Mouse (Mus musculus) forebrain, embryonic 11.5 days (tissue): ENCODE measurements around the gene Hdac7. TPM values are rescaled to one million over a fixed set of nuclear protein-coding genes. Genes with fewer than 3 reads are reported as not detected.

Source experiments
- ATAC-seq: fragments of 200-750 bp; cut with Nextera tagmentation; replicated peaks from 2 replicates; pipeline ENCODE4 v1.8.0; 2017; ENCODE audit warnings: moderate TSS enrichment; ENCODE audit not compliant: low FRiP score
- DNase-seq: peaks from one replicate; pipeline ENCODE4 v3.0.0-alpha.2; 2017; ENCODE audit warnings: low spot score
- H3K27ac ChIP-seq: fragments of 300-500 bp; sonication (generic); 2 replicates; pipeline ENCODE4 v1.5.1; 2014; ENCODE audit warnings: low read depth, low read length
- H3K27me3 ChIP-seq: fragments of 300-500 bp; sonication (generic); 2 replicates; pipeline ENCODE4 v1.6.1; 2014; ENCODE audit warnings: mild to moderate bottlenecking, low read length, mixed read lengths; ENCODE audit not compliant: control insufficient read depth, insufficient read depth
- H3K36me3 ChIP-seq: fragments of 300-500 bp; sonication (generic); 2 replicates; pipeline ENCODE4 v1.6.1; 2014; ENCODE audit warnings: mild to moderate bottlenecking, low read length, moderate library complexity, mixed read lengths; ENCODE audit not compliant: control insufficient read depth, insufficient read depth
- H3K4me1 ChIP-seq: fragments of 300-500 bp; sonication (generic); replicated peaks from 2 replicates; pipeline ENCODE4 v1.6.1; 2014; ENCODE audit warnings: low read length, mixed read lengths; ENCODE audit not compliant: control insufficient read depth, insufficient read depth
- H3K4me2 ChIP-seq: fragments of 300-500 bp; sonication (generic); 2 replicates; pipeline ENCODE4 v1.6.1; 2014; ENCODE audit warnings: low read depth, mild to moderate bottlenecking, low read length, moderate library complexity, mixed read lengths; ENCODE audit not compliant: severe bottlenecking
- H3K4me3 ChIP-seq: fragments of 300-500 bp; sonication (generic); 2 replicates; pipeline ENCODE4 v1.5.1; 2014; ENCODE audit warnings: low read depth, low read length
- H3K9ac ChIP-seq: fragments of 300-500 bp; sonication (generic); 2 replicates; pipeline ENCODE4 v1.6.1; 2014; ENCODE audit warnings: low read length
- H3K9me3 ChIP-seq: fragments of 300-500 bp; sonication (generic); 2 replicates; pipeline ENCODE4 v1.6.1; 2016; ENCODE audit warnings: low read length, mixed read lengths; ENCODE audit not compliant: control insufficient read depth
- WGBS: fragments of 180-500 bp; shearing (Covaris S2); extraction: QIAGEN DNeasy Blood & Tissue Kit; methylation state at CpG from one replicate; pipeline ENCODE4 v1.1.7; 2014; 5-methylcytosine and 5-hydroxymethylcytosine counted together
- polyA plus RNA-seq: library from polyadenylated mRNA; unstranded; fragments of >200 nt; fragmentation: Nextera tagmentation; extraction: Ambion mirVana; gene quantifications from 2 replicates; pipeline ENCODE4 v1.2.1, GENCODE M21; 2014

Hdac7 gene
- polyA plus RNA-seq, 1 experiment from 2014 or later, result 23.9 TPM

DNA sequence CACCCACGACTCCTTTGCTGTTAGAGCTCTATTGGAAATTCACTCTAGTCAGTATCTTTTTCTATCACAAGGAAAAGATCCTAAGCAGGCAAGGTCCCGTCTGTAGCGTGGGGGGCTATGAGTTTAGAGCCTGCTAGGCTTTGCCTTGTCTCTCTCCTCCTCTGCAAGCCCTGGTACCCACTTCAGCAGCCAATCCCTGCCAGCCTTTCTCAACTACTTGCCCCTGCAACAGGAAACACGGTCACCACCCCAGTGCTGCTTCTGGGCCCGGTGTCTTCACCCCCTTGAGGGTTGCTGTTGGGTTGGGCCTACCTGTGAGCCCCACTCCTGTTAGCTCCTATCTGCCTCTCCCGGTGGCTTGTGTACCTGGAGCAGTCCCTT, 22.3 kb downstream of the Hdac7 start:
- H3K27me3 ChIP-seq, result no peaks in the 10 kb centered on the region
- no peak overlapping the region for H3K27ac ChIP-seq
- H3K9ac ChIP-seq, result no peak overlapping the region
- no peak overlapping the region for H3K4me2 ChIP-seq
- no peaks in the 10 kb centered on the region for H3K36me3 ChIP-seq
- no peaks in the 10 kb centered on the region for H3K9me3 ChIP-seq
- peaks cover 17% of the 10 kb centered on the region; the same call in 1 of the 2 replicates for H3K4me1 ChIP-seq
- 78% methylated on average over 6 of the region's 6 CpGs for WGBS
- no peak overlapping the region for H3K4me3 ChIP-seq
- ATAC-seq (no peak), DNase-seq (no peak)

DNA sequence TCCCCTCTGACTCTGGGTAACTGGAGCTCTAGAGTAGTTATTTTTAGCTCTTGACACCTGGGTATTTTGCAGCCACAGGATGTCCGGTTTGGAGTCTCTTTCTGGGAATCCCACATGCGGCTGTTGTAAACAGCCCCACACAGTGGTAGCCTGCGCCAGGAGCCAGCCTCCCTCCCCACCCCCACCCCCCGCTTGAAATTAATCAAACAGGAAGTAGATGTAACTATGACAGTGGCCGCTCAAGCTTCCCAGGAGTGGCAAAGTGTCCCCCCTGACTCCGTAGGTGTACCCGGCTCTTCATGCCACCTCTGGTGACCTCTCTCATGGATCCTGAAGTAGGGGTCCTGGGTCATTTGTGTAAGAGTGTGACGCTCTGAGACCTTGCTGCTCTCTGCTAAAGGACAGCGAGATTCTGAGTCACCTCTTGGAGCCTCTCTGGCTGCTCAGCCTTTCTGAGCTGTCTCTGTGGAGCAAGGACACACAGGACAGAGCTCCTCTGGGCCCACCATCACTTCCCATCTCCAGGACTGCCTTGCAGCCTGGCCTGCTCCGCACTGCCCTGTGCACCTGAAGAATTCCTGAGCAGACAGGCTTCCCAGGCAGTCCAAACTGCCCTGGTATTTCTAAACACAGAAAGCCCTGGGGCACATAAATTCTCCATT, 22.9 kb downstream of the Hdac7 start:
- Histone ChIP-seq H3K9me3 (no peaks in the 10 kb centered on the region), H3K4me3 (no peak overlapping the region), H3K4me1 (peaks cover 17% of the 10 kb centered on the region; the same call in 1 of the 2 replicates), H3K36me3 (no peaks in the 10 kb centered on the region), H3K27me3 (no peaks in the 10 kb centered on the region), H3K27ac (no peak overlapping the region), H3K4me2 (no peak overlapping the region), H3K9ac (no peak overlapping the region)
- 66% methylated on average over 10 of the region's 10 CpGs for WGBS
- DNase-seq (no peak), ATAC-seq (no peak)

DNA sequence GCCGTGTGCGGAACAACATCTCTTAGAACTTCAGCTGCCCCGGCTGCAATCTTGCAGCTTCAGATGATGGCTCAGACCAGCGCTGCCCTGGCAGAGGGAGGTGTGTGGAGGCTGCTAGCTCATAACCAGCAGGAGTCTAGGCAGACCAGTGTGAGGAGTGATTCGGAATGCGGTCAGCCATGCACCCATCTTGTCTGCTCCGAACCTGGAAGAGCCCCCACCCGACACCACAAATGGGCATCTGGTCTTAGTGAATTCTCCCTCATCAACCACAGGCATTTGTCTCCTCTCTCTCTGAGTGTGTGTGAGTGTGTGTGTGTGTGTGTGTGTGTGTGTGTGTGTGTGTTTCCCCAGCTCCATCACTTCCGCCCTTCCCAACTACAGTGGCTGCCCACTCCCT, 24.4 kb downstream of the Hdac7 start:
- no peaks in the 10 kb centered on the region for H3K36me3 ChIP-seq
- WGBS, result 91% methylated on average over 9 of the region's 9 CpGs

DNA sequence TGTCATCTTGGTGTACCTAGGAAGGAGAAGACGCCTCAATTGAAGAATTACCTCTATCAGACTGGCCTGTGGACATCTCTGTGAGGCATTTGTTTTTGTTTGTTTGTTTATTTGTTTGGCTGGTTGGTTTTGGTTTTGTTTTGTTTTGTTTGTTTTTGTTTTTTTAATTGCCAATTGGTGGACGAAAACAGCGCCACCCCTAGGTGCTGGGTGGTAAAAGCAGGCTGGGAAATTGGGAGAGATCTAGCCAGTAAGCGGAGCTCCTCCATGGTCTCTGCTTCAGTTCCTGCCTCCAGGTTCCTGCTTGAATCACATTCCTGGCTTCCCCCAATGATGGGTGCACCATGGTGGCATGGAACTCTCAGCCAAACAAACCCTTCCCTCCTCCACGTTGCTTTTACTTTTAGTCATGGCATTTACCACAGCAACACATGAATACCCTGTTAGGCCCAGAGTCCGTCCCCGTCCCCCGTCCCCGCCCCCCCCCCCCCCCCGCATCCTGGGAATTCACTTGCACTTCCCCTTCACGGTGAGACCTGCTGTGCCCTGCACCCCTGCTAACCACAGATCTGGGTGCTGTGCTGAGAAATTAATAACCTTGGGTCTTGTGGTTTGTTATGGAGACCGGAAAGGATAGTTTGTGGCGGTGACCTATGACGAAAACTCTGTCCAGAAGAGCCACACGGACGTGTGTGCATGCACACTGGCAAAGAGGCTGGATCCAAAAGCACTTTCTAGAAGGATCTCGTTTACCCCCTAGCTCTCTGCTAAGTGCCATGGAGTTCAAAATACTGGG, 27.9 kb downstream of the Hdac7 start:
- ATAC-seq (no peak), DNase-seq (no peak)
- Histone ChIP-seq H3K27me3 (no peaks in the 10 kb centered on the region), H3K9me3 (no peaks in the 10 kb centered on the region), H3K4me3 (no peak overlapping the region), H3K36me3 (no peaks in the 10 kb centered on the region), H3K4me1 (peaks cover 5% of the 10 kb centered on the region), H3K4me2 (no peak overlapping the region), H3K27ac (no peak overlapping the region), H3K9ac (no peak overlapping the region)
- WGBS, result 94% methylated on average over 17 of the region's 17 CpGs

More for the DNA sequence above, 24.4 kb downstream of the Hdac7 start:
- H3K4me1 ChIP-seq, result peaks cover 4% of the 10 kb centered on the region; the same call in 1 of the 2 replicates
- no peaks in the 10 kb centered on the region for H3K9me3 ChIP-seq
- H3K4me2 ChIP-seq, result no peak overlapping the region
- no peak overlapping the region for H3K4me3 ChIP-seq
- no peak overlapping the region for H3K9ac ChIP-seq
- no peak for ATAC-seq
- no peak for DNase-seq
- no peaks in the 10 kb centered on the region for H3K27me3 ChIP-seq
- no peak overlapping the region for H3K27ac ChIP-seq

DNA sequence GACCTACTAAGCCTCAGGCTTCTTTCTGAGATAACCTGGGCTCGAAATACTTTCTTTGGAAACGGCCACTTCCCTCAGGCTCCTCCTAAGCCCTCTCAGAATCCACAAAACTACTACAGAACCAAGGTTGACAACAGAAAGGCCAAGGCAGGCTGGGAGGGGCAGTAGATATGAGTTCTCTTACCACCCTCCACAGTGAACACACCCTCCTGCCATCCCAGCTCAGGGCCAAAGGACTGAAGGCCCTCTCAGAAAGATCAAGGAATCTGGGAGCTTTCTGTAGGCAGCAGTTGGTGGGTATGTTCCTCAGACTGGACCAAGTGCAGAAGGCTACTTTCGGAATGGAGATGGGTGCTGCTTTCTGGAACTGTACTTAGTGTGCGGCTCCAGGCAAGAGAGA, 29.0 kb downstream of the Hdac7 start:
- H3K9ac ChIP-seq, result no peak overlapping the region
- H3K4me1 ChIP-seq, result peaks cover 5% of the 10 kb centered on the region
- ATAC-seq (no peak), DNase-seq (no peak)
- WGBS, result 95% methylated on average over 4 of the region's 4 CpGs
- H3K9me3 ChIP-seq, result no peaks in the 10 kb centered on the region
- H3K4me2 ChIP-seq, result no peak overlapping the region
- no peak overlapping the region for H3K27ac ChIP-seq
- no peaks in the 10 kb centered on the region; the same call in 1 of the 2 replicates for H3K36me3 ChIP-seq
- H3K4me3 ChIP-seq, result no peak overlapping the region
- H3K27me3 ChIP-seq, result no peaks in the 10 kb centered on the region

DNA sequence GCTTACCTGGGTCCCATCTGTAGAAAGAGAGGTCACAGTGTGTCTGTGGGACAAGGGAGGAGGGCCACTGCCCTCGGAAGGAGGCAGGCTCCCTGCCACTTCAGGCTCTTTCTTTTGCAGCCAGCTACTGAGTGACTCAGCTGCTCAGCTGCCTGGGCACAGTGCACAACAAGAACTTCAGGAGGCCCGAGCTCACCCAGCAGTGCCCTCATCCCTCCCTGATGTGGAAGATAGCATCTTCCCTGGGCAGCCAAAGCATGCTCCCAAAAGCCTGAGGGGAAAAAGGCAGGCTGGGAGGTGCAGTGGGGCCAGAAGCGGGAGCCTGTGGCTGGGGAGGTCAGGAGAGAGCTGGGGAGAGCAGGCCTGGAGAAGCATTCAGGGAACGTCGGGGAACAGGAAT, 29.6 kb downstream of the Hdac7 start:
- WGBS, result 63% methylated on average over 5 of the region's 5 CpGs

DNA sequence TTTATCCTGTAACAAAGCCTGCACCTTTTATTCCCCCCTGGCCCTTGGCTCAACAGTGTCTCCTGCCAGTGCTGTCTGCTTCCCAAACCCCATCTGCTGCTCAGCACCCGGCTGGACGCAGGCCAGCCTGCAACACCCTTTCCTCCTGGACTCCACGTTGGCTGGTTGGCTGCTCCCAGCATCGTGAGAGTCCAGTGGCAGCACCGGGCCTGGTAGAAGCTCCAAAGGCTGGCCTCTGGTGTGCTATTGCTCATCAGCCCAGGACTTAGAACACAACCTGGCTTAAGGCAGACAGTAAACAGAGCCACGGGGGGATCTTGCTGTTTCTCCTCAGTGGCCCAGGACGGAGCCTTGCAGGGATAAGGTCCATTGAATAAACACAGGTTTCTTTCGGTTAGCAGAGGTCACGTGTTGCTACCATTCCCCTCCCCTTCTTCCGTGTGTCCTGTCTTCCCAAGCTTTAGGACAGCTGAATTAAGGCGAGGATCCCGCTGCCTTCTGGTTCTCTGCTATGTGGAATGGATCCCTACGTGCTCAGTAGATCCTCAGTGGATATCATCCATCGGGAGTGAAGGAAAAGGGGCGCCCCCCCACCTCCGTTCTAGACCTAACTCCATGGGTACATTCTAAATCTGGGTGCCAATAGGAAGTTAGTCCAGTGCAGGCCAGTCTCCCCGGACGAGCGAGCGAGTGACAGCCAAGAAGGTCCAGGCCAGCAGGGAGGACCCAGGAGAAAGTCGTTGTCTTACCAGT, 30.7 kb downstream of the Hdac7 start:
- peak overlapping the region; percentile 13; the same call in 1 of the 2 replicates for H3K9ac ChIP-seq
- peaks cover 5% of the 10 kb centered on the region for H3K4me1 ChIP-seq
- H3K27ac ChIP-seq, result no peak overlapping the region; the same call in 1 of the 2 replicates
- H3K36me3 ChIP-seq, result no peaks in the 10 kb centered on the region; the same call in 1 of the 2 replicates
- no peak for ATAC-seq
- no peaks in the 10 kb centered on the region for H3K27me3 ChIP-seq
- no peak overlapping the region for H3K4me2 ChIP-seq
- no peak for DNase-seq
- no peak overlapping the region for H3K4me3 ChIP-seq
- H3K9me3 ChIP-seq, result no peaks in the 10 kb centered on the region
- WGBS, result 49% methylated on average over 21 of the region's 21 CpGs

More for the DNA sequence above, 29.6 kb downstream of the Hdac7 start:
- DNase-seq, result no peak
- Histone ChIP-seq H3K27ac (no peak overlapping the region), H3K27me3 (no peaks in the 10 kb centered on the region), H3K4me2 (no peak overlapping the region), H3K9ac (no peak overlapping the region), H3K36me3 (no peaks in the 10 kb centered on the region; the same call in 1 of the 2 replicates), H3K4me3 (no peak overlapping the region), H3K4me1 (peaks cover 5% of the 10 kb centered on the region), H3K9me3 (no peaks in the 10 kb centered on the region)
- ATAC-seq, result no peak

DNA sequence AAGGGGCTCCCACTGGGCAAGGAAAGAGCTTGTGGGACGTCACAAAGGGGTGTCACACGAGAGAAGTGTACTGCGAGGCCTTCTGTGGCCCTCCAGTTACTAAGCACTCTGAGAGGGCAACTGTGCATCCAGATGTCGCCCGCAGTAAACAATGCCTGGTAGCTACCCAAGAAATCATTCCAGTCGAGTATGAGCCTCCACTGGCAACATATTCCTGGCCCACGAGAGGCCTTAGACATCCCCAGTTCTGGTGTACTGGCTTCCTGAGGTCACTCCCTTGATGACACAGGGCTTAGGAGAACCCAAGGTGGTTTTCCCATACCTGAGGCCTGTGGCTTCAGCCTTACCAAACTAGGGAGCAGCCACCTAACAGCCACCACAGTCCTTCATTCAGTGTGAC, 31.4 kb downstream of the Hdac7 start:
- Histone ChIP-seq H3K36me3 (no peaks in the 10 kb centered on the region; the same call in 1 of the 2 replicates), H3K27ac (no peak overlapping the region), H3K9me3 (no peaks in the 10 kb centered on the region), H3K4me3 (no peak overlapping the region), H3K27me3 (no peaks in the 10 kb centered on the region), H3K4me2 (no peak overlapping the region), H3K9ac (no peak overlapping the region), H3K4me1 (peaks cover 5% of the 10 kb centered on the region)
- WGBS, result 65% methylated on average over 7 of the region's 7 CpGs
- ATAC-seq (no peak), DNase-seq (no peak)
